In the genomic region with DNA sequence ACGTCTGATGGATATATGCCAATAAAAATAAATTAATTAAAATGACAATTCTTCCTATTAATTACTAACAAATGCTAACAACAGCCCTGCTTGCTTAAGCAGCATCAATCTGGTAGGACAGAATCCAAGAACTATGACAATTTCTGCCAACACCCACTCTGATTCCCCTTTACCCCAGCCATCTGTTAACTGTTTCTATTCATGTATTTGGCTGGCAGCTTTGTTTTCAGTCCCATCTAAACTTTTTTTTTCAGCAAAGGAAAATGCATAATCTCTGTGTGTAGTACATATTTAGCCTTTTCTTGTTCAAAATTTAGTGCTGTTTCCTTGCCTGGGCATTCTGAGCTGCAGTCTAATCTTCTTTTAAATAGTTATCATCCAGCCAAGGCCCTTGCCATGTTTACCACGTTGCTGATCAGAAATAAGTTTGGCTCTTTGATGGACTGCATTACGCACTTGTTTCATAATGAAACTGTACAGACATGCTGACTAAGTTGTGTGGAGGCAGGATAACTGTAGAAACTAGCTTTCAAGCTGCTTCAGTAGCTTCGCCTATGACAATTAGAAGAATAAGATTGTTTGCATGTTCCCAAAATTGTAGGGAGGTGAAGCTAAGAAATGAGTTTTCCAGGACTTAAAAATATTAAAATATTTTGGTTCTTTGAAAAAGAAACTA, we compare ENCODE assay signal across 23 mouse cellular contexts.
A peak's percentile ranks its signal among the peaks of the same experiment; 100 is the strongest.
DNase-seq lines count a peak whose midpoint lies in the region; ATAC-seq and TF ChIP-seq lines count a peak whose summit lies in the region.
"Had no signal": no experiment of that assay in that cellular context is flagged by ENCODE, and none has a peak within 500 bp of the region (broad histone marks: within the 10 kb centered on the region; RNA-seq: fewer than 3 reads in every experiment).

No protein-coding gene starts in this region.

- H3K4me1 ChIP-seq in forebrain, postnatal 0 days (ENCODE audit: insufficient read depth), result no peaks in the 10 kb centered on the region
- H3K4me1 ChIP-seq: embryonic facial prominence, embryonic 13.5 days; heart, embryonic 13.5 days; neural tube, embryonic 12.5 days had no signal

- no peak for DNase-seq in frontal cortex, postnatal 10 days (ENCODE audit: low spot score in 2 of 2)
- DNase-seq in right cerebral cortex, adult 18-20 months, result peak; percentile 14
- no peak for DNase-seq in right cerebral cortex, postnatal 14 days
- peak; percentile 18 for DNase-seq in forebrain, postnatal 0 days
- DNase-seq in layer of hippocampus, postnatal 36 days, result peak; percentile 2
- no peak for DNase-seq in urinary bladder, adult 18-20 months (ENCODE audit: low spot score in 2 of 2)
- DNase-seq in heart, postnatal 10 days, result no peak
- DNase-seq: B cell, adult 2 months; cerebellum, adult 9-11 months; gastrocnemius, postnatal 10 days; heart, adult 11 months; heart, postnatal 36 days; kidney, postnatal 36 days; left cerebral cortex, postnatal 4 days; liver had no signal

- no peak overlapping the region for H3K4me3 ChIP-seq in forebrain, postnatal 0 days (ENCODE audit: low read depth, low read length)
- H3K4me3 ChIP-seq: embryonic facial prominence, embryonic 13.5 days; heart, embryonic 13.5 days; neural tube, embryonic 12.5 days had no signal

- no peak overlapping the region for H3K9ac ChIP-seq in forebrain, postnatal 0 days
- H3K9ac ChIP-seq: embryonic facial prominence, embryonic 13.5 days; heart, embryonic 13.5 days; neural tube, embryonic 12.5 days had no signal

- H3K4me2 ChIP-seq in forebrain, postnatal 0 days (ENCODE audit: low read depth), result no peak overlapping the region
- H3K4me2 ChIP-seq: embryonic facial prominence, embryonic 13.5 days; heart, embryonic 13.5 days; midbrain, embryonic 11.5 days; neural tube, embryonic 12.5 days had no signal

- H3K9me3 ChIP-seq in forebrain, postnatal 0 days (ENCODE audit: low read length), result no peaks in the 10 kb centered on the region
- H3K9me3 ChIP-seq: embryonic facial prominence, embryonic 13.5 days; heart, embryonic 13.5 days; neural tube, embryonic 12.5 days had no signal

- H3K27me3 ChIP-seq in forebrain, postnatal 0 days (ENCODE audit: insufficient read depth, low read length), result no peaks in the 10 kb centered on the region
- H3K27me3 ChIP-seq: embryonic facial prominence, embryonic 13.5 days; heart, embryonic 13.5 days; neural tube, embryonic 12.5 days had no signal

- intact Hi-C loops in heart, postnatal 10 days (cut with DNase I), result no loop called here

- no peak for TF ChIP-seq CTCF in forebrain, postnatal 0 days (IDR thresholded peaks at IDR 0.05; ENCODE audit: low read depth)

- ATAC-seq in frontal cortex, adult (ENCODE audit: low TSS enrichment), result peak; percentile 77
- ATAC-seq in forebrain, postnatal 0 days, result peak; percentile 43; the same call in 1 of the 2 replicates
- ATAC-seq: hindbrain, embryonic 16.5 days; intestine, embryonic 16.5 days; lung, postnatal 0 days had no signal

- H3K36me3 ChIP-seq in forebrain, postnatal 0 days (ENCODE audit: insufficient read depth), result no peaks in the 10 kb centered on the region
- H3K36me3 ChIP-seq: embryonic facial prominence, embryonic 13.5 days; heart, embryonic 13.5 days; neural tube, embryonic 12.5 days had no signal

- H3K27ac ChIP-seq in forebrain, postnatal 0 days (ENCODE audit: low read depth, low read length), result no peak overlapping the region
- H3K27ac ChIP-seq: embryonic facial prominence, embryonic 13.5 days; heart, embryonic 13.5 days; neural tube, embryonic 12.5 days had no signal

- WGBS in forebrain, postnatal 0 days, result 49% methylated on average over 4 of the region's 4 CpGs

Comparison
In these comparisons a context has a peak if more than half of its experiments do, and no peak if none do; other contexts are left out.
1. DNase-seq: peak in right cerebral cortex, adult 18-20 months (single experiment), forebrain, postnatal 0 days (single experiment) and layer of hippocampus, postnatal 36 days (2 of 2); none in frontal cortex, postnatal 10 days (0 of 2), right cerebral cortex, postnatal 14 days (single experiment), urinary bladder, adult 18-20 months (0 of 2) and heart, postnatal 10 days (0 of 2).